Mouse (Mus musculus): ENCODE measurements at regions not wholly inside any gene's neighbourhood (a gene's known extent, or its start where the extent isn't known, plus 50 kb on each side); places are given as distances from the start of the nearest gene placed in this dataset.

DNA sequence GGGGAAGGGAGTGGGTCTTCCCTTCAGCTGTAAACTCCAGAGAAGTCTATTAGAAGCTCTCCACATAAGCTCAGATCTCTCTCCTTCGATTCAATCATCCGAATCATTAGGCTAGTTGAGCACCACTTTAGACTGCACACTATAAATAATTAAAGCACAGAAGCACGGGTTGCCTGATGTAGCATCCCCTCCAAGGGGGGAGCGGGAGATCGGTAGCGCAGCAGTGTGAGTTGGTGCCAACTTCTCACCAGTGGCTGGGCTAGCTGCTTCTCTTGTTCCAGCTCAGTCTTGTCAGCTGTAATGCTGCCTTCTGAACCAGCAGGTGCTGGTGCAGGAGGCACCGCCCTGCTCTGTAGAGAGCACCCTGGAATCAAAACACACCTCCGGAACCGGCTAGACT is 78.6 kb downstream of the A830031A19Rik start:
- DNase-seq (ENCODE audit: low read depth): no peak

DNA sequence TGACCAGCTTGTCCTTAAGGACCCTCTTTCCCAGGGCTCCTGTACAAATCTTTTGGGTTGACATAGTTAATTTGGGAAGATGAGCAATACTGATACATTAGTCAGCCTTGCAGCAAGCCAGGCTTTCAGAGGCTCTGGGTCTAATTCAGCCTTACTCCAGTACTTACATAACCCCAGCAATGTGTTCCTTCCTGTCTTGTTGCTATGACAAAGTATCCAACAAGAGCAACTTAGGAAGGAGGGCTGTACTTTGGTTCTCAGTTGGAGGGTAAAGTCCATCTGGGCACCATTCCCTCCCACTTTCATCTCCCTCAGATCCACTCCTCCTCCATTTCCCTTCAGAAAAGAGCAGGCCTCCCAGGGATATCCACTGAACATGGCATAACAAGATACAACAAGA is 80.7 kb downstream of the A830031A19Rik start:
- DNase-seq (ENCODE audit: low read depth): no peak

DNA sequence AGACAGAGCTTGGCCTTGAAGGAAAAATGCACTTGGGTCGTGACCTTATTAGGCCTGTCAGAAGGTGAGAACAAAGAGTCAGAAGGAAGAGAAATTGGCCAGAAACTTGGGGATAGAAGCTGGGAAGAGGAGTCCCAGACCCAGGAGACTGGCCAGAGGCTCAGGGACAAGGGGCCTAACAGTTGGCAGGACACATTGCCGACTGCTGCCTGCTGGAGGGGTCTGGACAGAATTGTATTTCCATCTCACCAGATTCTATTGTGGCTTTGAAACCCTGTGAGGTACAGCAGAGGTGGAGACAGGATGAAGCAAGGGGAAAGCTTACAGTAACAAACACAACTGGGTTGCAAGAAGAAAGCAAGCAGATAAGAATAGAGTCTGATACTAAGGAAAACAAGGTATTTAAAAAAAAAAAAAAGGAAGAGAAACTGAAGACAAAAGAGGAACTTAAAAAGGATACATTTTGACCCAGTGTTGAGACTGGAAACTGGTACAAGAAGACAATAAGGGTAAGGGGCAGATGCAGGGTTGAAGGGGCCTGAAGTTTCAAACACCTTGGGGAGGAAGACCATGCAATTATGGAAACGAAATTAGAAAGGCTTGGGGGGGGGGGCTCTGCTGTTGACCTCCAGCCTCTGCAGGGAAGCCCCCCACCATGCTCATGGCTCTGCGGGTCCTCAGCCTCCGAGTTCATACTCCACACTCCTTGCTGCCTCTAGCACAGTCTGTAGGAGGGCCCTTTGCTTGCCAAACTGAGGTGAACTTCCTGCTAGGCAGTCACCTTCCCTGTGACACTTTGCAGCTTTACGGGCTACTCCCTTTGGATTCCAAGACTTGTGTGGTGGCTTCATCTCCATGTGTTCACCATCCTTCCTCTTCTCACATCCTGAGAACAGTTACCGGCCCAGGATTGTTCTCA is 87.1 kb downstream of the A830031A19Rik start:
- DNase-seq (ENCODE audit: low read depth): no peak

- no peak for DNase-seq (ENCODE audit: low read depth)
Measured at GRCm38 (mm10) chr11:23985231-23985630, 89.6 kb downstream of the A830031A19Rik start.

GRCm38 (mm10) chr11:23979332-23979731 is 84.3 kb upstream of the Papolg start:
- DNase-seq (ENCODE audit: low read depth): no peak

GRCm38 (mm10) chr11:23978300-23978699 is 83.2 kb upstream of the Papolg start:
- DNase-seq (ENCODE audit: low read depth): no peak

GRCm38 (mm10) chr11:23977096-23977495 is 82.0 kb upstream of the Papolg start:
- DNase-seq (ENCODE audit: low read depth): peak; percentile 66

- no peak for DNase-seq (ENCODE audit: low read depth)
Measured at GRCm38 (mm10) chr11:23954323-23954722, 59.3 kb upstream of the Papolg start.

DNA sequence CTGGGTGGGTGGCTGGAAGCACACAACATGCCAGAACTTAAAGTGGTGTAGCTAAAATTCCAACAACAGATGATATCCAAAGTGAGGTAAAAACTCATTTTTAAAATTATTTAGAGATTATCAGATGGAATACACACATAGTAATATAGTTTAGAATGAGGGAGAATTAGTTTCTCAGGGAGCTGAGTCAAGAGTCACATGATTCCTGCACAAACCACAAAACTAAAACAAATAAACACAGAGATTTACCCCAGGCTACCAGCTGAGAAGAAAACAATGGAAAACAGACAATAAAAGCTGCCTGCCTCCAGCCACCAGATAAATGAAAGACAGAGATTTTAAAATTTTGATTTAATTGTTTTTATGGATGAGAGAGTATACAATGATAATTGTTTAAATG is 50.9 kb upstream of the Papolg start:
- DNase-seq (ENCODE audit: low read depth): no peak

All from gonadal fat pad, adult 2 months (tissue).